Mouse (Mus musculus): ENCODE results near the gene D6Ertd527e.

GRCm38 (mm10) chr6:87092476-87092875 is 12.1 kb upstream of the D6Ertd527e start:
- no peak for TF ChIP-seq CTCF (IDR thresholded peaks at IDR 0.05; ENCODE audit: low read depth, low read length)
- TF ChIP-seq POLR2A (IDR thresholded peaks at IDR 0.05; ENCODE audit: extremely low read depth, insufficient read depth, low read length), result no peak
